In the genomic region with DNA sequence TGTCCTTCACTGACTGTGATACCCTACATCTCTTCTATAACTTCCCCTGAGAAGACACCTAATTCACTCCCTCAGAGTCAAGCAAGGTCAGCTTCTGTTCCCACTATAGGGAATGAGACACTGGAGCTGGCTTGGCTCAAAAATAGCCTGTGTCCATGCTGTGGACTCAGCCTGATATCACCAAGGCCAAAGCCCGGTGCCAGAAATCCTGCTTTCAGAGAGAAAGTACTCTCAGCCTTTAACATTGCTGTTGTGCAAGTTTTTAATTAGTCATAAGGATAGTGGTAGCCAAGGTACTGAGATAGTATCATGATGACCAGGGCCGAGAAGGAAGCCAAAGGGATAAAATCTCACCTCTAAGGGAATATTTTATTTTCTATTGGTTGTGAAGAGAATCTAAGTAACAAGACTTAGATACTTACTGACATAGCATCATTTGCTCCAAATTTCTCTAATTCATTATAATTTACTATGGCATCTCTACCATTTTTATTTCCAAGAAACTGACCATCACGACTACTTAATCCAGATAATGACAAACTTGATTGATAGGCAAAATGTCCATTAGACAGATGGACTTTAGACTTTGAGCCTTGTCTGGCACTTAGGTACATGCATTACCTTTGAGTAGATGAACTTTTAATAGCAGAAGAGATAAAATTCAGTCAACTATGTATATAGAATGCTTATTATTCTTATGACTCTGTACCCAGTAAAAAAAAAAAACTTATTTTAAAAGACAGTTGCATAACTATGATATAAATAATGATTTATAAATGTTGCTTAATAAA, we compare ENCODE assay signal across 18 mouse cellular contexts.
DNase-seq lines count a peak whose midpoint lies in the region; ATAC-seq lines count a peak whose summit lies in the region.
"Had no signal": no experiment of that assay in that cellular context is flagged by ENCODE, and none has a peak within 500 bp of the region (broad histone marks: within the 10 kb centered on the region; RNA-seq: fewer than 3 reads in every experiment).

No protein-coding gene starts in this region.

- no peaks in the 10 kb centered on the region for H3K27me3 ChIP-seq in midbrain, embryonic 15.5 days (replicated peaks)
- H3K27me3 ChIP-seq: heart, embryonic 13.5 days; hindbrain, embryonic 15.5 days; lung, embryonic 15.5 days; stomach, embryonic 15.5 days had no signal

- H3K9ac ChIP-seq in midbrain, embryonic 15.5 days: no peak overlapping the region
- H3K9ac ChIP-seq: forebrain, postnatal 0 days; heart, embryonic 13.5 days; hindbrain, embryonic 15.5 days; lung, embryonic 15.5 days; stomach, embryonic 15.5 days had no signal

- H3K4me3 ChIP-seq in midbrain, embryonic 15.5 days: no peak overlapping the region
- H3K4me3 ChIP-seq: erythroblast, embryonic 14.5 days; heart, embryonic 13.5 days; hindbrain, embryonic 15.5 days; lung, embryonic 15.5 days; stomach, embryonic 15.5 days had no signal

- no peaks in the 10 kb centered on the region for H3K9me3 ChIP-seq in midbrain, embryonic 15.5 days
- H3K9me3 ChIP-seq: heart, embryonic 13.5 days; hindbrain, embryonic 15.5 days; lung, embryonic 15.5 days; stomach, embryonic 15.5 days had no signal

- H3K36me3 ChIP-seq in midbrain, embryonic 15.5 days (replicated peaks): no peaks in the 10 kb centered on the region
- H3K36me3 ChIP-seq: heart, embryonic 13.5 days; hindbrain, embryonic 15.5 days; lung, embryonic 15.5 days; stomach, embryonic 15.5 days had no signal

- 94% methylated on average over 3 of the region's 3 CpGs for WGBS in midbrain, embryonic 15.5 days

- H3K4me1 ChIP-seq in midbrain, embryonic 15.5 days: no peaks in the 10 kb centered on the region
- H3K4me1 ChIP-seq: hindbrain, embryonic 15.5 days; lung, embryonic 15.5 days; stomach, embryonic 15.5 days had no signal

- no peak overlapping the region for H3K27ac ChIP-seq in midbrain, embryonic 15.5 days
- H3K27ac ChIP-seq: heart, embryonic 13.5 days; hindbrain, embryonic 15.5 days; lung, embryonic 15.5 days; stomach, embryonic 15.5 days had no signal

- H3K4me2 ChIP-seq in midbrain, embryonic 15.5 days: no peak overlapping the region
- H3K4me2 ChIP-seq: heart, embryonic 13.5 days; hindbrain, embryonic 15.5 days; lung, embryonic 15.5 days; stomach, embryonic 15.5 days had no signal

- ATAC-seq in midbrain, embryonic 15.5 days (replicated peaks): no peak
- ATAC-seq: forebrain, postnatal 0 days had no signal

- DNase-seq in cerebellum, postnatal 14 days: peak; percentile 27 to 63
- no peak for DNase-seq in cerebellum, postnatal 4 days (ENCODE audit: low spot score in 2 of 2)
- peak; percentile 26 to 50 for DNase-seq in urinary bladder, postnatal 36 days (ENCODE audit: low spot score in 2 of 2)
- no peak for DNase-seq in urinary bladder, postnatal 4 days (ENCODE audit: low spot score in 2 of 2)
- DNase-seq in heart, adult 8-10 months (ENCODE audit: low spot score): peak; percentile 57
- DNase-seq in testis, postnatal 14 days (ENCODE audit: low spot score): peak; percentile 53
- DNase-seq in spleen, adult 12 weeks (ENCODE audit: low spot score): no peak
- DNase-seq: forebrain, postnatal 0 days; kidney, adult 9 months; liver; right cerebral cortex, postnatal 14 days; thymus, postnatal 4 days had no signal

Comparison
In these comparisons a context has a peak if more than half of its experiments do, and no peak if none do; other contexts are left out.
1. DNase-seq: peak in cerebellum, postnatal 14 days (2 of 2), urinary bladder, postnatal 36 days (2 of 2), heart, adult 8-10 months (single experiment) and testis, postnatal 14 days (single experiment); none in cerebellum, postnatal 4 days (0 of 2), urinary bladder, postnatal 4 days (0 of 2) and spleen, adult 12 weeks (single experiment).